Mouse (Mus musculus): ENCODE data around the gene Lrfn1. TPM values are rescaled to one million over a fixed set of nuclear protein-coding genes. Genes with fewer than 3 reads are reported as not detected.
A peak's percentile ranks its signal among the peaks of the same experiment; 100 is the strongest.

Lrfn1 gene
- polyA plus RNA-seq, 1 experiment from 2014 or later = 1.5 TPM

DNA sequence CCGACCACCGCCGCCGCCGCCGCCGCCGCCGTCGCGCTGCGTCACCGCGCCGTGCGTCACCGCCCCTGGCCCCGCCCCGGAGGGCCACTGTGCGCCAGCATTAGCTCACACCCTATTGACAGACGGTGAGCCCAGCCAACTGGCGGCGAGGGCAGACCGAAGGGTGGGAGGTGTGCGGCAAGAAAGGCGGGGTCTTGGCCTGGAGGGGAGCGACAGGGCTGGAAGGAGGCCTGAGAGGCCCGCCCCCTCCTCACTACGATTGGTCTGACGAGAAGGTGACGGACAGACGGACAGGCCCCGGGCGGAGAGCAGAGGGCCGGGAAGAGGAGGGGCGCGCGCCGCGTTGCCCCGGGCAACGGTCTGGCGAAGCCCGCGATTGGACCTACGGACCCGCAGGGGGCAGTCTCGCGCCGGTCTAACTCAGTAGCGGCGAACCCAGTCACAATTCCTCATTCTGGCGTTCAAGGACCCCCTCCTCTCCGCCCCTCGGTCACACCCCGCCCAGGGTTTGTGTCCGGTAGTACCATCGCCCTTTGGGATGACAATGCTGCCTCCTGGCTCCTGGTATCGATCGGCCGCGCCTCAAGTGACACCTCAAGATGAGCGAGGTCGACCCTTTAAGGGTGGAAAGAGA is 15.4 kb upstream of the Lrfn1 start:
- Histone ChIP-seq H3K9ac (peak overlapping the region; percentile 100), H3K4me3 (peak overlapping the region; percentile 97), H3K27ac (ENCODE audit: poor library complexity, severe bottlenecking) (peak overlapping the region; percentile 40), H3K36me3 (peaks cover 6% of the 10 kb centered on the region; the same call in 1 of the 2 replicates), H3K9me3 (replicated peaks) (no peaks in the 10 kb centered on the region), H3K27me3 (replicated peaks) (no peaks in the 10 kb centered on the region), H3K4me1 (replicated peaks) (peaks cover 41% of the 10 kb centered on the region), H3K4me2 (peak overlapping the region; percentile 85)
- WGBS = under 1% methylated on average over 54 of the region's 64 CpGs
- ATAC-seq (ENCODE audit: insufficient number of reproducible peaks, low FRiP score) = peak; percentile 99

GRCm38 (mm10) chr7:28436932-28437570 is 14.7 kb upstream of the Lrfn1 start, which contains the start of gene Gmfg:
Gmfg (plus strand) TSS chr7:28437447.
- Histone ChIP-seq H3K4me1 (replicated peaks) (peaks cover 38% of the 10 kb centered on the region), H3K4me3 (peak within 1 kb of the TSS; percentile 97), H3K9ac (peak within 1 kb of the TSS; percentile 65), H3K9me3 (replicated peaks) (no peaks in the 10 kb centered on the region), H3K27ac (ENCODE audit: poor library complexity, severe bottlenecking) (peak within 1 kb of the TSS; percentile 40), H3K4me2 (peak within 1 kb of the TSS; percentile 76), H3K27me3 (replicated peaks) (no peaks in the 10 kb centered on the region), H3K36me3 (peaks cover 5% of the 10 kb centered on the region; the same call in 1 of the 2 replicates)
- peak; percentile 45 for ATAC-seq (ENCODE audit: insufficient number of reproducible peaks, low FRiP score)
- 3% methylated on average over 16 of the region's 16 CpGs for WGBS

DNA sequence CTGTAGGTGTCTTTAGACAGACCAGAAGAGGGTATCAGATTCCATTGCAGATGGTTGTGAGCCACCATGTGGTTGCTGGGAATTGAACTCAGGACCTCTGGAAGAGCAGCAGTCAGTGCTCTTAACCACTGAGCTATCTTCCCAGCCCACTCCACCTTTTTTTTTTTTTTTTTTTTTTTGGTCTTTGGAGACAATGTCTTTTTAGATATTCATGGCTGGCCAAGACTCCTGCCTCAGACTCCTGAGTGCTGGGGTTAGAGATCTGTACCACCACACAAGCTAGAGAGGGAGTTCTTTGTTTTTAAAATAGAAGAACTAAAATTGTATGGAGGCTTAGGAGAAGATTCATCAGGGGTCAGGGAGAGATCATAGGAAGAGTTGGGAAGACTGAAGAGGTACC is 13.8 kb upstream of the Lrfn1 start:
- Histone ChIP-seq H3K9me3 (replicated peaks) (no peaks in the 10 kb centered on the region), H3K9ac (no peak overlapping the region), H3K27ac (ENCODE audit: poor library complexity, severe bottlenecking) (no peak overlapping the region), H3K4me2 (no peak overlapping the region), H3K4me1 (replicated peaks) (peaks cover 28% of the 10 kb centered on the region), H3K36me3 (peaks cover 5% of the 10 kb centered on the region; the same call in 1 of the 2 replicates), H3K4me3 (no peak overlapping the region), H3K27me3 (replicated peaks) (no peaks in the 10 kb centered on the region)
- no peak for ATAC-seq (ENCODE audit: insufficient number of reproducible peaks, low FRiP score)

DNA sequence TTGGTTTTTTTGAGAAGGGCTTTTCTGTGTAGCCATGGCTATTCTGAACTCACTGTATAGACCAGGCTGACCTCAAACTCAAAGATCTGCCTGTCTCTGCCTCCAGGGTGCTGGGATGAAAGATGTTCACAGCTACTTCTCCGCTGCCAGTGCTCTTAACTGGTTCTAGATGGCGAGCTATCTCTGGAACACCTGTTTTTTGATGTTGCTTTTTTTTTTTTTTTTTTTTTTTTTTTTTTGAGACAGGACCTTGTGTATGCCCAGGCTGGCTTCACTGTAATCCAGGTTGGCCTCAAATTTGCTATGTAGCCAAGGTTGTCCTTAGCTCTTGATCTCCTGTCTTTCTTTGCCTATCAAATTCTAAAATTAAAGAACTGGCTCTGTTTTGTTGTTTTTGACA is 13.0 kb upstream of the Lrfn1 start:
- no peak overlapping the region for H3K4me3 ChIP-seq
- 78% methylated on average over 2 of the region's 2 CpGs for WGBS

DNA sequence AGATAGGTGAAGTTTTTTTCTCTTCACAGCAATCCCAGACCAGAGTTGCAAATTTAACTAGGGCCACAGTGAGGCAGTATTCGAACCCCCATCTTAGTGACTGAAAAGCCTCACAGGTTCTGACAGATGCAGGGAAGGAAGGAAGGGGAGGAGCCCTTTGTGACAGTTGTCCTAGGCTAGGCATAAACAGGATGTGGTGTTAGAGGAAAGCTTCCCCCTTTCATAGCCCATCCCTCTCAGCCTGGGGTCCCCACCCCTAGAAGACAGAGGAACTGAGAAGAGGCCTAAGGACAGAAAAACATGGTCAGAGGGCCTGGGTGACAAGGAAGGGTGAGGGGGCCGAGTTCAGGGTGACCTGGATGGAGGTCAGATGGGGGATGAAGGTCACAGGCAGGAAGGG is 11.0 kb upstream of the Lrfn1 start:
- 0 out of 2 replicates have a peak overlapping the region, but pooled peaks have one; percentile 18 for H3K27ac ChIP-seq (ENCODE audit: poor library complexity, severe bottlenecking)
- peaks cover 4% of the 10 kb centered on the region; the same call in 1 of the 2 replicates for H3K4me1 ChIP-seq (replicated peaks)
- H3K4me3 ChIP-seq = no peak overlapping the region
- H3K9me3 ChIP-seq (replicated peaks) = no peaks in the 10 kb centered on the region
- no peaks in the 10 kb centered on the region for H3K36me3 ChIP-seq
- no peak overlapping the region for H3K9ac ChIP-seq
- peaks cover 2% of the 10 kb centered on the region; the same call in 1 of the 2 replicates for H3K27me3 ChIP-seq (replicated peaks)
- WGBS = 38% methylated on average over 2 of the region's 2 CpGs
- ATAC-seq (ENCODE audit: insufficient number of reproducible peaks, low FRiP score) = no peak
- no peak overlapping the region for H3K4me2 ChIP-seq

More for the DNA sequence above, 13.0 kb upstream of the Lrfn1 start:
- H3K27ac ChIP-seq (ENCODE audit: poor library complexity, severe bottlenecking) = no peak overlapping the region
- H3K4me2 ChIP-seq = no peak overlapping the region
- H3K9me3 ChIP-seq (replicated peaks) = no peaks in the 10 kb centered on the region
- no peak overlapping the region for H3K9ac ChIP-seq
- H3K4me1 ChIP-seq (replicated peaks) = peaks cover 20% of the 10 kb centered on the region
- no peak for ATAC-seq (ENCODE audit: insufficient number of reproducible peaks, low FRiP score)
- H3K36me3 ChIP-seq = no peaks in the 10 kb centered on the region
- no peaks in the 10 kb centered on the region for H3K27me3 ChIP-seq (replicated peaks)

DNA sequence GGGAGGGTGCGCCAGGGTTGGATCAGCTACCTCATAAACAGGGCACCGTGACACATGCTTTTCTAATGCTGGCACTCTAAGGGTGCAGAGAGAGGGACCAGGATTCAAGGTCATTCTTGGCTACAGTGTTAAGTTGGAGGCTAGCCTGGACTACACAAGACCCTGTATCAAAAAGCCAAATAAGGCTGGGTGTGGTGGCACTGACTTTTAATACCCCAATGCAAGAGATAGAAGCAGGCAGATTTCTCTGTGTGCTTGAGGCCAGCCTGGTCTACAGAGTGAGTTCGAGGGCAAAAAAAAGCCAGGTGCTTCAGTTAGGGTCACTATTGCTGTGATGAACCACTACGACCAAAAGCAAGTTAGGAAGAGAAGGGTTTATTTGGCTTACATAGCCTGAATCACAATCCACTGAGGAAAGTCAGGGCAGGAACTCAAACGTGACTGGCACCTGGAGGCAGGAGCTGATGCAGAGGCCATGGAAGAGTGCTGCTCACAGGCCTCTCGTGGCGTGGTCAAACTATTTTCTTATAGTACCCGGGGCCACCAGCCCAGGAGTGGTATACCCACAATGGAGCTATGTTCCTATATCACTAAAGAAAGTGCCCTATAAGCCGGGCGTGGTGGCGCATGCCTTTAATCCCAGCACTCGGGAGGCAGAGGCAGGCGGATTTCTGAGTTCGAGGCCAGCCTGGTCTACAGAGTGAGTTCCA is 9.8 kb upstream of the Lrfn1 start:
- Histone ChIP-seq H3K27ac (ENCODE audit: poor library complexity, severe bottlenecking) (no peak overlapping the region), H3K4me1 (replicated peaks) (peaks cover 4% of the 10 kb centered on the region; the same call in 1 of the 2 replicates), H3K9ac (no peak overlapping the region), H3K27me3 (replicated peaks) (peaks cover 5% of the 10 kb centered on the region; the same call in 1 of the 2 replicates), H3K9me3 (replicated peaks) (no peaks in the 10 kb centered on the region), H3K4me2 (no peak overlapping the region), H3K4me3 (no peak overlapping the region), H3K36me3 (no peaks in the 10 kb centered on the region)
- WGBS = 80% methylated on average over 13 of the region's 14 CpGs
- ATAC-seq (ENCODE audit: insufficient number of reproducible peaks, low FRiP score) = no peak

DNA sequence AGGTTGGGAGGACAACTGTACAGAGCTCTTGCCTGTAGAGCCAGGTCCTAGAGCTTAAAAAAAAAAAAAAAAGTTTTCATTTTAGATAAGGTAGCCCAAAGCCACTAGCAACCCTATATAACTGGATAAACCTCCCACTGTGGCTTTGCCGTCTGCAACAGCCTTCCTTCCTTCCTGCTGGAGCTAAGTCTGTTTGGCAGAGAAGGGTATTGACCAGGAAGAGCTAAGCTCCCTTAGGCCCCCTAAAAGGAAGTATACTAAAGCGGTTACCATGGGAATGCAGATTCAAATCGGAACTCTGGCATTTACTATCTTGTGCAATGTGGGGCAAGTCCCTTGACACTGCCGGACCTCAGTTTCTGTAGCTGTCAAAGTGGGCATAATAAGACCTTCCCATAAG is 9.1 kb upstream of the Lrfn1 start:
- no peaks in the 10 kb centered on the region for H3K9me3 ChIP-seq (replicated peaks)
- 32% methylated on average over 4 of the region's 4 CpGs for WGBS
- no peak overlapping the region for H3K9ac ChIP-seq
- no peak overlapping the region for H3K27ac ChIP-seq (ENCODE audit: poor library complexity, severe bottlenecking)
- peaks cover 5% of the 10 kb centered on the region; the same call in 1 of the 2 replicates for H3K27me3 ChIP-seq (replicated peaks)
- H3K4me1 ChIP-seq (replicated peaks) = peaks cover 5% of the 10 kb centered on the region
- H3K4me3 ChIP-seq = no peak overlapping the region
- no peaks in the 10 kb centered on the region for H3K36me3 ChIP-seq
- peak; percentile 44; the same call in 1 of the 2 replicates for ATAC-seq (ENCODE audit: insufficient number of reproducible peaks, low FRiP score)
- H3K4me2 ChIP-seq = no peak overlapping the region

DNA sequence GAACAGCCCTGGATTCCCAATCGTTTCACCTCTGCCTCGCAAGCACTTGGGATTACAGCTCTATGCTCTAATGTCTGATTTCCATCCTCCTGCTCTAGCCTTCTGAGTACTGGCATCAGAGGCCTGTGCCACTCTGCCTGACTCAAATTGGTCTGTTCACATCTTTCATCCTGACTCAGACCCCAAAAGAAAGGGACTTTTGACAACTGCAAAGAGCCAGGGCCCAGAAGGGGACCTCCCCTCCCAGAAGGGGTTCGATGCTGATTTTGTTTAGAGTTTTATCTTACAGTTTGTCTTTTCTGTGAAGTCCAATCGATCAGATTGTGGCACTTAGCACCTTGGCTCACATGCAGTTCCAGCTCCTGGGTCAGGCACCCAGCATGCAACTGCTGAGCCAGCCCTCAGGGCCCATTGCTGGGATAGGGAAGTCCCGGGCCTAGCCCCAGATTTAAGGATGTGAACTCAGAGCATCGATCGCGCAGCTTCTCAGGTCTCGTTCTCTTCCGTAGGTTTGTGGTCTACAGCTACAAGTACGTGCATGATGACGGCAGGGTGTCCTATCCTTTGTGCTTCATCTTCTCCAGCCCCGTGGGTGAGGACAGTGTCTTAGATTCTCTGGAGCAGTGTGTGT is 7.3 kb upstream of the Lrfn1 start:
- H3K36me3 ChIP-seq = no peaks in the 10 kb centered on the region
- peaks cover 5% of the 10 kb centered on the region; the same call in 1 of the 2 replicates for H3K27me3 ChIP-seq (replicated peaks)
- H3K9me3 ChIP-seq (replicated peaks) = no peaks in the 10 kb centered on the region
- peaks cover 5% of the 10 kb centered on the region for H3K4me1 ChIP-seq (replicated peaks)
- WGBS = 81% methylated on average over 13 of the region's 13 CpGs
- H3K27ac ChIP-seq (ENCODE audit: poor library complexity, severe bottlenecking) = no peak overlapping the region
- H3K4me3 ChIP-seq = no peak overlapping the region
- H3K9ac ChIP-seq = no peak overlapping the region
- H3K4me2 ChIP-seq = no peak overlapping the region
- ATAC-seq (ENCODE audit: insufficient number of reproducible peaks, low FRiP score) = no peak

DNA sequence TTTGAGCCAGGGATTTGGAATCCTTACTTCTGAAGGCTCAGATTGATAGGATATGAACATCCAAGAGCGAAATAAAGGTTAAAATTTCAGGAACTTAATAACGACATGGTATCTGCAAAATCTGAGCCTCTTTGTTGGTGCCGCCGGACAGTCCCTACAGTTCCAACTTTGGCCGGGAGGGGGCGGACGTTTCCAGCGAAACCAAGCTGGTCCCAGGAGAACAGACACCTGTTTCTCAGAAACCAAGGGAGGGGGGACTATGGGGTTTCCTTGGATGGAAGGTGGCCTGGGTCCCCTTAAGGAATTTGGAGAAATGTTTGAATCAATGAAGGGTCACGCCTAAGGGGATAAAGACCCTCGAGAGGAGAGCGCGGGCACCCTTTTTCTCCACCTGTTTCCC is 5.3 kb upstream of the Lrfn1 start:
- no peaks in the 10 kb centered on the region for H3K36me3 ChIP-seq
- H3K4me1 ChIP-seq (replicated peaks) = peaks cover 5% of the 10 kb centered on the region
- no peak overlapping the region for H3K4me3 ChIP-seq
- H3K9me3 ChIP-seq (replicated peaks) = no peaks in the 10 kb centered on the region
- H3K27me3 ChIP-seq (replicated peaks) = peaks cover 5% of the 10 kb centered on the region; the same call in 1 of the 2 replicates
- H3K27ac ChIP-seq (ENCODE audit: poor library complexity, severe bottlenecking) = no peak overlapping the region
- no peak overlapping the region for H3K4me2 ChIP-seq
- 10% methylated on average over 12 of the region's 12 CpGs for WGBS
- ATAC-seq (ENCODE audit: insufficient number of reproducible peaks, low FRiP score) = no peak
- H3K9ac ChIP-seq = no peak overlapping the region

GRCm38 (mm10) chr7:28447101-28447830 is 4.5 kb upstream of the Lrfn1 start:
- H3K4me2 ChIP-seq = no peak overlapping the region
- no peak overlapping the region for H3K9ac ChIP-seq
- no peaks in the 10 kb centered on the region for H3K9me3 ChIP-seq (replicated peaks)
- peaks cover 5% of the 10 kb centered on the region for H3K4me1 ChIP-seq (replicated peaks)
- no peak for ATAC-seq (ENCODE audit: insufficient number of reproducible peaks, low FRiP score)
- whole genome bisulfite sequencing = 15% methylated on average over 12 of the region's 12 CpGs
- H3K4me3 ChIP-seq = no peak overlapping the region
- no peak overlapping the region for H3K27ac ChIP-seq (ENCODE audit: poor library complexity, severe bottlenecking)
- H3K27me3 ChIP-seq (replicated peaks) = peaks cover 5% of the 10 kb centered on the region; the same call in 1 of the 2 replicates
- no peaks in the 10 kb centered on the region for H3K36me3 ChIP-seq
